Mouse (Mus musculus): ENCODE data around the gene Mlst8. TPM values are rescaled to one million over a fixed set of nuclear protein-coding genes. Genes with fewer than 3 reads are reported as not detected.

The Mlst8 gene
- polyA plus RNA-seq, 1 experiment from 2014 or later = 17.8 TPM

- Histone ChIP-seq H3K9ac (peak overlapping the region; percentile 67), H3K4me3 (peak overlapping the region; percentile 34), H3K9me3 (replicated peaks) (no peaks in the 10 kb centered on the region), H3K4me1 (replicated peaks) (peaks cover 14% of the 10 kb centered on the region), H3K27me3 (replicated peaks) (peaks cover 53% of the 10 kb centered on the region), H3K27ac (ENCODE audit: poor library complexity, severe bottlenecking) (no peak overlapping the region), H3K36me3 (peaks cover 39% of the 10 kb centered on the region), H3K4me2 (peak overlapping the region; percentile 70)
- 0 out of 2 replicates have a peak, but pooled peaks have one; percentile 19 for ATAC-seq (ENCODE audit: insufficient number of reproducible peaks, low FRiP score)
- 19% methylated on average over 36 of the region's 36 CpGs for WGBS
Observed at GRCm38 (mm10) chr17:24506332-24507070, 27.6 kb upstream of the Mlst8 start.

GRCm38 (mm10) chr17:24505286-24505955 lies 26.5 kb upstream of the Mlst8 start:
- no peak overlapping the region for H3K4me3 ChIP-seq
- H3K27me3 ChIP-seq (replicated peaks) = peaks cover 62% of the 10 kb centered on the region
- peaks cover 28% of the 10 kb centered on the region for H3K36me3 ChIP-seq
- H3K4me1 ChIP-seq (replicated peaks) = peaks cover 14% of the 10 kb centered on the region
- no peak overlapping the region for H3K9ac ChIP-seq
- no peak for ATAC-seq (ENCODE audit: insufficient number of reproducible peaks, low FRiP score)
- 90% methylated on average over 30 of the region's 30 CpGs for WGBS
- H3K9me3 ChIP-seq (replicated peaks) = no peaks in the 10 kb centered on the region
- no peak overlapping the region for H3K27ac ChIP-seq (ENCODE audit: poor library complexity, severe bottlenecking)
- H3K4me2 ChIP-seq = no peak overlapping the region

- no peak overlapping the region for H3K4me2 ChIP-seq
- H3K9ac ChIP-seq = no peak overlapping the region
- H3K9me3 ChIP-seq (replicated peaks) = no peaks in the 10 kb centered on the region
- H3K4me3 ChIP-seq = no peak overlapping the region
- no peak for ATAC-seq (ENCODE audit: insufficient number of reproducible peaks, low FRiP score)
- 88% methylated on average over 10 of the region's 10 CpGs for WGBS
- no peak overlapping the region for H3K27ac ChIP-seq (ENCODE audit: poor library complexity, severe bottlenecking)
- peaks cover 14% of the 10 kb centered on the region for H3K4me1 ChIP-seq (replicated peaks)
- H3K27me3 ChIP-seq (replicated peaks) = peaks cover 63% of the 10 kb centered on the region
- H3K36me3 ChIP-seq = peaks cover 14% of the 10 kb centered on the region
Observed at GRCm38 (mm10) chr17:24504085-24504484, 25.2 kb upstream of the Mlst8 start.

- no peak overlapping the region for H3K4me2 ChIP-seq
- H3K4me3 ChIP-seq = no peak overlapping the region
- no peaks in the 10 kb centered on the region for H3K36me3 ChIP-seq
- peaks cover 63% of the 10 kb centered on the region for H3K27me3 ChIP-seq (replicated peaks)
- no peak overlapping the region for H3K27ac ChIP-seq (ENCODE audit: poor library complexity, severe bottlenecking)
- peaks cover 12% of the 10 kb centered on the region for H3K4me1 ChIP-seq (replicated peaks)
- H3K9me3 ChIP-seq (replicated peaks) = no peaks in the 10 kb centered on the region
- no peak for ATAC-seq (ENCODE audit: insufficient number of reproducible peaks, low FRiP score)
- H3K9ac ChIP-seq = no peak overlapping the region
- 34% methylated on average over 11 of the region's 11 CpGs for WGBS
Observed at GRCm38 (mm10) chr17:24502208-24502607, 23.3 kb upstream of the Mlst8 start.

GRCm38 (mm10) chr17:24496026-24496425 lies 17.1 kb upstream of the Mlst8 start:
- H3K9me3 ChIP-seq (replicated peaks) = no peaks in the 10 kb centered on the region
- H3K9ac ChIP-seq = no peak overlapping the region
- H3K36me3 ChIP-seq = no peaks in the 10 kb centered on the region
- ATAC-seq (ENCODE audit: insufficient number of reproducible peaks, low FRiP score) = no peak
- no peaks in the 10 kb centered on the region for H3K4me1 ChIP-seq (replicated peaks)
- no peak overlapping the region for H3K27ac ChIP-seq (ENCODE audit: poor library complexity, severe bottlenecking)
- no peak overlapping the region for H3K4me2 ChIP-seq
- H3K4me3 ChIP-seq = no peak overlapping the region
- peaks cover 24% of the 10 kb centered on the region for H3K27me3 ChIP-seq (replicated peaks)
- WGBS = 71% methylated on average over 1 of the region's 1 CpGs

GRCm38 (mm10) chr17:24495443-24495842 lies 16.6 kb upstream of the Mlst8 start:
- Histone ChIP-seq H3K4me2 (no peak overlapping the region), H3K27ac (ENCODE audit: poor library complexity, severe bottlenecking) (no peak overlapping the region), H3K36me3 (no peaks in the 10 kb centered on the region), H3K9ac (no peak overlapping the region), H3K4me1 (replicated peaks) (no peaks in the 10 kb centered on the region), H3K27me3 (replicated peaks) (peaks cover 26% of the 10 kb centered on the region), H3K4me3 (no peak overlapping the region), H3K9me3 (replicated peaks) (no peaks in the 10 kb centered on the region)
- WGBS = 71% methylated on average over 3 of the region's 3 CpGs
- ATAC-seq (ENCODE audit: insufficient number of reproducible peaks, low FRiP score) = no peak

- no peak for ATAC-seq (ENCODE audit: insufficient number of reproducible peaks, low FRiP score)
- H3K4me3 ChIP-seq = no peak overlapping the region
- no peak overlapping the region for H3K27ac ChIP-seq (ENCODE audit: poor library complexity, severe bottlenecking)
- no peaks in the 10 kb centered on the region for H3K36me3 ChIP-seq
- H3K9ac ChIP-seq = no peak overlapping the region
- H3K4me2 ChIP-seq = no peak overlapping the region
- H3K4me1 ChIP-seq (replicated peaks) = no peaks in the 10 kb centered on the region
- no peaks in the 10 kb centered on the region for H3K9me3 ChIP-seq (replicated peaks)
- WGBS = 38% methylated on average over 2 of the region's 2 CpGs
- H3K27me3 ChIP-seq (replicated peaks) = peaks cover 31% of the 10 kb centered on the region
Observed at GRCm38 (mm10) chr17:24494627-24495335, 15.9 kb upstream of the Mlst8 start.

- H3K27ac ChIP-seq (ENCODE audit: poor library complexity, severe bottlenecking) = no peak overlapping the region
- no peaks in the 10 kb centered on the region for H3K9me3 ChIP-seq (replicated peaks)
- H3K4me2 ChIP-seq = no peak overlapping the region
- peaks cover 56% of the 10 kb centered on the region for H3K27me3 ChIP-seq (replicated peaks)
- WGBS = 87% methylated on average over 4 of the region's 4 CpGs
- no peak overlapping the region for H3K4me3 ChIP-seq
- no peaks in the 10 kb centered on the region for H3K36me3 ChIP-seq
- no peak overlapping the region for H3K9ac ChIP-seq
- peaks cover 15% of the 10 kb centered on the region for H3K4me1 ChIP-seq (replicated peaks)
- no peak for ATAC-seq (ENCODE audit: insufficient number of reproducible peaks, low FRiP score)
Observed at GRCm38 (mm10) chr17:24490399-24490798, 11.5 kb upstream of the Mlst8 start.

- 24% methylated on average over 19 of the region's 19 CpGs for WGBS
- no peak for ATAC-seq (ENCODE audit: insufficient number of reproducible peaks, low FRiP score)
Observed at GRCm38 (mm10) chr17:24489265-24490030, 10.6 kb upstream of the Mlst8 start.

GRCm38 (mm10) chr17:24488662-24489264 lies 9.9 kb upstream of the Mlst8 start:
- Histone ChIP-seq H3K36me3 (no peaks in the 10 kb centered on the region), H3K4me1 (replicated peaks) (peaks cover 18% of the 10 kb centered on the region), H3K9ac (peak overlapping the region; percentile 83), H3K9me3 (replicated peaks) (no peaks in the 10 kb centered on the region), H3K4me3 (peak overlapping the region; percentile 64), H3K27ac (ENCODE audit: poor library complexity, severe bottlenecking) (no peak overlapping the region), H3K4me2 (peak overlapping the region; percentile 99), H3K27me3 (replicated peaks) (peaks cover 55% of the 10 kb centered on the region)
- ATAC-seq (ENCODE audit: insufficient number of reproducible peaks, low FRiP score) = peak; percentile 53
- WGBS = 1% methylated on average over 74 of the region's 81 CpGs

More at GRCm38 (mm10) chr17:24489265-24490030, 10.6 kb upstream of the Mlst8 start:
- Histone ChIP-seq H3K9ac (peak overlapping the region; percentile 83), H3K9me3 (replicated peaks) (no peaks in the 10 kb centered on the region), H3K4me2 (peak overlapping the region; percentile 99), H3K27me3 (replicated peaks) (peaks cover 55% of the 10 kb centered on the region), H3K4me1 (replicated peaks) (peaks cover 18% of the 10 kb centered on the region), H3K36me3 (no peaks in the 10 kb centered on the region), H3K27ac (ENCODE audit: poor library complexity, severe bottlenecking) (no peak overlapping the region), H3K4me3 (peak overlapping the region; percentile 64)

All from heart, embryonic 12.5 days (tissue).